Mouse (Mus musculus) mouse embryonic stem cell (cell line): ENCODE results near the gene Bmpr1b.

Source experiments
- in situ Hi-C, 2 experiments: fragments of 300-500 bp; cut with MboI; formaldehyde crosslinking; loops; 1 replicate in 1 of 2; 3 replicates in 1 of 2; pipeline ENCODE4 v1.14.3; 2019 to 2020; ENCODE audit warnings: low sequenced_read_pairs in 2 of 2, low pct_unique_long_range_greater_than_20kb in 1 of 2, mixed read lengths in 1 of 2; ENCODE audit not compliant: unreplicated experiment in 1 of 2

Gene Bmpr1b

DNA sequence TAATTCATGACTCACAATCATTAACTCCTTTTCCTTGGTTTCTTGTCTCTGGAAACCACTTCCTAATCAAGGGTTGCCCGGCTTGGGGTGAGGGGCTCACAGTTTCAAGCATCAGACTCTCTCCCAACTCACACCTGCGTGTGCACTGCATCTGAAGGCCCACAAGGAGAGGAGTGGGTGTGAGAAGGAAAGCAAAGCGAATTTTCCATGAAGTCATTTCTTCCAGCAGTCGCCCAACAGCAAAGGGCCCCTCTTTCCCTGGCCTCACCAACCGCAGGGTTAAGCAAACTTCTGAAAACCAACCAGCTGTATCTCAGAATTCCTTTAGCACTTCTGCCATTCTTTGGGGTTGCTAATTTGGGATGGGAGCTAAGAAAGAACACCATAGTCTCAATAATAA is 46.8 kb downstream of the Bmpr1b start:
- in situ Hi-C loops = no loop called here

DNA sequence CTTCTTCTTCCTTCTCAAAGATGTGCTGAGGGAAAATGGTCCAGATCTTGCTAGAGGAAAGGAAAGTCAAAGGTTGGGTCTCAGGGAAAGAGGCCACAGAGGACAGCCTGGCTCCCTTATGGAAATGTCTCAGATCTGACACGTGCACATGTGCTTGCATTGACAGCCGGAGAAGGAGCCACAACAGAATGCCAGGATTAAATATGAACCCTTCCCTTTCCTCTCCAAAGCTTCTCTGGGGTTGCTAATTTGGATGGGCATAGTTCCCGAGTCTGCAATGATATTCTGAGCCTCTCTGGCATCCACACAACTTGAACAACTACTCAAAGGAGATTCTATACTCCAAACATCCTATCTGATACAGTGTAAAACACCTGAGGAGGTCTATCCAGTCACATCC is 48.4 kb downstream of the Bmpr1b start:
- in situ Hi-C loops = no loop called here

DNA sequence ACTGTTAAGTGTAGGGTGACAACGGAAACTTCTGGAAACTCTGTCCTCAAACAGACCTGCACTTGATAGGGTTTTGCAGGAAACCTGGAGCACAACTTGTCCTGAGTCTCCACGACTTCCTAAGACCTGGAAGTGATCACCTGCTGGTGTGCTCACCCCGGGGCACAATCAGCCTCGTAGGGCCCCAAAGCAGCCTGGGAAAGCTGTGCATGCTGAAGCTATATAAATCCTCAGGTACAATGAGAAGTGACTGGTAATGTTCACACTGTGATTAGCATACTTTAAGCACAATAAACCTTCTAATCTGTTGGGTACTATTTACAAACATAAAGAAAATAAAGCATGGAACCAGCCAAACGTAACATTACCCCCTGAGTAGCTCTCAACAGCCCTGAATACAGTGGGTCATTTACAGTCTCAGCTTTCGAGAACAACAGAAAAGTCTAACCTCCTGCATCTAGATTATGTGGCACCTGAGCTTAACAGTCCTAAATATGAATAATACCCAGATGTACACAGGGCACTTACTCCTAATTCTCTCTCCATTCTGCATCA is 54.4 kb downstream of the Bmpr1b start:
- in situ Hi-C loops = no loop called here

DNA sequence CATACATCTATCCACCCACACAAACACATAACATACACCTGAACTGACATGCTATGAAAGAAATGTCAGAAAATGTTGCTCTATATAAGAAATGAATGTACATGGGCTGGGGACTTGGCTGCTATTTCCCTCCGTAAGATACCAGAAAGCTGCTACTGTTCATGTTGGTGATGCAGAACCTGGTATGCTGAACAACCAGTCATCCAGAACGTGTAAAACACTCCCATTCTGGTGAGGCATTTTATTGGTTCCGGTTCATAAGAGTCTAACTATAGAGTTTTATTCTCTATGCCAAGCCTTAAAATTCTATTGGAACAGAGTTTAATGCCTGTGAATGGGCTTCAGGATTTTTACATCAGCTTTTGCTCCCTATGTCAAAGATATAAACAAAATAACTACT is 55.0 kb downstream of the Bmpr1b start:
- in situ Hi-C loops = no loop called here

DNA sequence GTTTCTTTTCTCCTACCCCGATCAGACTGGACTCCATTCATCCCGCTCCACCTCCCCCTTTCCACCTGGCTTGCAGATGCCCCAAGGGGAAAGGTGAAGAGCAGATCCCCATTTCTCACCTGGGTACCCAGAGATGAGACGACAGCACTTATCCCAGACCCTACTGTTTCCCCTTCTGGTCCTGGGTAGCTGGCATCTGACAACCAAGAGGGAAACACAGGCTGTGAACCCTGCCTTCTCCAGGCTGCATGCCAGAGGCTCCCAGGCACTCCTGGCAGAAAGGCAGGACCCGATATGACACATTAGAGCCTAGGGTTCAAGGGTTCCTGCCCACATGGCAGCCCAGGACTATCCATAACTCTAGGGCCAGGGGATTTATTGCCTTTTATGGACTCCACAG is 56.0 kb downstream of the Bmpr1b start:
- in situ Hi-C loops = no loop called here

DNA sequence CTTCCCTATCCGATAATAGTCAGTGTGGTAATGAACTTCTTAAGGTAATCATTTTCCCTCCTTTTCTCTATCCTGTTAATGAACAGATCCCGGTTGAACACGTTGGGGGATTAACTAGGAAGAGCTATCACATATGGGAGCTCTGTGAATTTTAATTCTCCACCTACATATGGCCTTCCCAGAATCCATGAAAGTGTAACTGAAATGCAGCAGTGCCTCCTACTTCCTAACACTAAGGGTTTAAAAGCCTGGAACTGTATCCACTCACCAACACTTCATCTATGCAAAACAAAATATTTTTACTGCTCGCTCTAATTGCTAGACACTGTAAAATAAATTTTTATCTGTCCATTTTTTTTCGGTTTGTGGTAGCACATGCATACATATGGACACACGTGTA is 63.0 kb downstream of the Bmpr1b start:
- in situ Hi-C loops = no loop called here

DNA sequence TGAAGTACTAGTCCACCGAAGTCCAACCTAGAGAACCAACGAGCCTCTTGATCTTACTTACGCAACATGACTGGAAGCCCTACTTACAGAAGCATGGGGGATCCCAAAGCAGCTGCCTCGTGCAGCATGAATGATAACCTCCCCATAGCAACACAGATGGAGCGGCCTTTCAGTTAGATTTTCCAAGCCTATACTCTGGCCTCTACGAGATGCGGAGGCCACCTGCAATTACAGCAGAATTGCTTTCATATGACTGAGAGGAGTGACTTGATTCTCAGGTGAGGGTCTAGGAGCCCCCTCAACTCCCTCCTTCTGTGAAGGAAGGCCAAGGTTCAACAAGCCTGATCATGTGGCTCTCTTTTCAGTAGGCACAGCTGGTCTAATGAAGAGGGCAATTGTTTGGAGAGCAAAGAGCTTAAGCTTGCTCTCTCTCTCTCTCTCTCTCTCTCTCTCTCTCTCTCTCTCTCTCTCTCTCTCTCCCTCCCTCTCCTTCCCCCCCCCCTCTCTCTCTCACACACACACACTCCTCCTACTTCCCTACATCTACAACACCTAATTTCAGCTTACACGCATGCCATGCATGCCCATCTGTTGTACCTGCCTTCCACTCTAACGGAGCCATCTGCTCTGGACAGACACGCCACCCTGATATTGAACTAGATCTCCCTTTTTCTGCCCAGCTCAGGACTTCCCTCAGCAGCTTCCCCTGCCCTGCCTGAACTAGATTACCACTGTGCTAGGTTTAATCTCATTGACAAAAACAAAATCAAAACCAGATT is 65.0 kb downstream of the Bmpr1b start:
- in situ Hi-C loops = no loop called here

DNA sequence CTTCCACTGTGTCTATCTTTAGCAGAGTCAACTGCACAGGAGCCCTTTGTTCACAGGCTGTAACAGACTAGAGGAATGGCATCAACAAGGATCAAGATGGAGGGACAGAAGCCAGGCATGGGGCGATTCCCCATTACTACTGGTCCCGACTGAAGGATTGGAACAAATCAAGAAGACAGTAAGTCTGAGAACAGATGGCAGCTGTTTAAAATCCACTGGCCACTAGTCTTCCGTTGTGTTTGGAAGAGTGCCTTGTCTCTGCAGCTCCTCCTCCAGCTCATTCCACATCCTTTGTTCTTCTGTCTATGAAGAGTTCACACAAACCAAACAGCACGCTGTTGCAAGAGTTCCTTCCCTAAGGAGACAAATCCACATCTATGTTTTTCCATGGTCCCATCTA is 65.6 kb downstream of the Bmpr1b start:
- in situ Hi-C loops = no loop called here

DNA sequence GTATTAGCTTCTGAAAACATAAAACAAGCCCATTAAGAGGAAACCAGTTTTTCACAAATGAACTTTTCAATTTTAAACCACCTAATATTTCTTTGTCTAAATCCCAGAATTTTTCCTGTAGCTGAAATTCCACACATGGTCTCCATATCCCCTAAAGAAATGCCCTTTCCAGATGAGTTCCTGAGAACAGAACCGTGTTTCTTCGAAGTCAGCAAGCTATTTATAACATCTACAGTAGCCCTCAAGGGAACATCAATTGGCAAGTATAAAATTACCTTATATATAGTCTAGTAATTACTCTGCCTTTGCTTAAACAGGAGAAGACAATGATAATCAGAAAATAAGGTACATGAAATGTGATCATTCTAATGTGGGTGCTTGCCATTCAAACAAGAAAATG is 70.1 kb downstream of the Bmpr1b start:
- in situ Hi-C loops = no loop called here

DNA sequence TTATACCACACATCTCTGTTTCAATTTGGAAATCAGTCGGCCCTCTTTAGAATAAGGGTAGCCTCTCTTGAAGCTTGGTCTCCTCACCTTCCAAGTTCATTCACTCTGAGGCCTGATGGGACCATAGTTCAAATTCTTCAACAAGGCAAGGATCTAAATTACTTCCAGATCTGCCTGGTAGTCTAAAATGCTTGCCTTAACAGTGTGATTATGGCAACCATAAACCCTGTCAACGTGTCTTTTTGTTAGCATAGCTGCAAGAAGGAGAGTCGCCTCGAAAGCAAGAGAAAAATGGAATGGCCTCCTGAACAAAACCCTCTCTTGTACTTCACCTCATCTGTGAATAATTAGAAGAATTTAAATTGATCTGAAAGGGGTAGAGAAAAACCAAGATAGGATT is 75.2 kb downstream of the Bmpr1b start:
- in situ Hi-C loops = no loop called here

DNA sequence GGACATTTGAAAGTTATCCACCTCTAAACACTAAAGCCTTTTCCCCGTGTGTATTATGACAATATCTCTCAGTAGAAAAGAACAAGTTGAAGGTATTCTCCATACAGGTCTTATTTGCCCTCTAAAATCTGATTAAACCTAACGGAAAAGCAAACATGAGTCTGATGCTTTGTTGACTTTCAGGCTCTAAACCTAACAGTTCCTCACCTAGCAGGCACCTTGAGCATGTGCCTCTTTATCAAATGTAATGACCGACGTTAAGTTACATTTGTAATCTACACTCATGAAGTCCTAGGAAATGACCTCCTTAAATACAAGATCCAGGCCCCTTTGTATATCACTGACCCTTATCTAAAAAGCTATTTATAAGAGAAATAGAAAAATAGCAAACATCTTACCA is 79.5 kb downstream of the Bmpr1b start:
- in situ Hi-C loops = no loop called here

DNA sequence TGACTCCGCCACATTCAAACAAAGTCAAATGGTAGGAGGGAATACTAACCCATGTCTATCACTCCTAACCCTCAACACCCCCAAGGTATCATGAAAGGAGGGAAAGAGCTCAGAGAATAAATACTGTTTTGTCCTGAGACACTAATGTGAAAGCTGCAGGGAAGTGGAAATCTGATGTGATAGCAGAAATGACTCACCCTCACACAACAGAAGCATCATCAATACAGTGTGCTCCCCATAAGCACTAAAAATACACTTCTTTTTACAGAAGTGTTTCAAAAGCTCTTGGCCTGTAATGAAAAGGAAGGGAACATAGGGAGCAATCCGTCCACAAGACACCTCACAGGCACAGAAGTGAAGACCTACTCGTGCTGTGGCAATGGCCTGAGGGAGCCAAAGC is 83.3 kb downstream of the Bmpr1b start:
- in situ Hi-C loops = no loop called here

DNA sequence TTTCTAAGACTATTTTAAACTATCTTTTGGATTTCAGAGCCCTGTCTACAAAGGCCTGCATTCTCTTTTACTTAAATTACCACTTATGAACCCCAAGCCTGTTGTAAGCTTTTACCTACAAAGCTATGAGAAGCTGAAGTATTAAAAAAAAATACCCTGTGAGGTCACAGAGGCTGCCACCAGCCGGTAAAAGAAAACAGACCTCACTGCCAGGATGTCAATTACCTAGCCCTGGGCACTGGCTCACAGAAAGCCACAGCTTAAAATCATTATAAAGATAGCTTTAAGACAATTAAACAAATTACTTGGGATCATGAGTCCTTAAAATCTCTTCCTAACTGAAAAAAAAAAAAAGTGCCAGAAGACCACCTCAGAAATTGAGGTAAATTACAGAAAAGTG is 85.1 kb downstream of the Bmpr1b start:
- in situ Hi-C loops = no loop called here

DNA sequence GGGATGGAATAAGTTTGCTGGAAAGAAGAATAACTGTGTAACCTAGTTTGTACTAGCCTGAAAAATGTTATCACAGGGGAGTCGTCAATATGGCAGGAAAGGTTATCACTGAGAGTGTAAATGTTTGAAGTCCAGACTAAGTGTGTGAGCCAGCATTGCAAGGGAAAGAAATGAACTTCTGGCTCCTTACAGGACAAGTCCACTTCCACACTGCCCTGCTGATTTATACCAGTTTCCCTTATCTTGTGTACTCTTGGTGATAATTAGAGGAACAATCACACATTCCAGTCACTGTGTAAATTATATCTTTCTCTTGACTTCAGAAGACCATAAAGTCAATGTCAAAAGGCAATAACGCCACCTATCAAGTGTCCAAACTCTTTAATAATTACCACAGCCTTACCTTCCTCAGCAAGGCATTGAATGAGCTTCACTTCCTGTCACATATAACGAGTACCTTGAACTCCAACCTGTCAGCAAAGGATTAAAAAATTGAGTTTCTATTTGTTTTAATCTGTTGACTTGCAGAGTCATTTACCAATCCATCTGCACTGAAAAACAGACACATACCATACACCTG is 91.4 kb downstream of the Bmpr1b start:
- in situ Hi-C loops = no loop called here

DNA sequence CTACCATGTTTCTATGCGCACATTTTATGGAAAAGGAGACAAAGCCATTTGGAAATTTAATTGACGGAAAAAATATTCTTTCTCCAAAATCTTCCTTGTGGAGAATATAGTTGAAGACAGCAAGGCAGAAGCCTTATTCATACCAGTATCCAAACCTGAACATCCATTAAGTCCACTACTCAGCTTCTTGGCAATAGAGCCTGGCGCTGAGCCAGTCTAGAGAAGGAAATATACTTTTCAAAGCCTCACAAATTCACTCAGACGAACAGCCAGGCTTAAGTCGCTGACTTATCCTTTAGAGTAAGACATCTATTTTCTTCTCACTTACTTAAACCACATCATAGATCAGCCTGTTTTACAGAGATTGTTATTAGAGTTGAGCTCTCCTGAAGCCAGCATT is 97.6 kb downstream of the Bmpr1b start:
- in situ Hi-C loops = no loop called here

DNA sequence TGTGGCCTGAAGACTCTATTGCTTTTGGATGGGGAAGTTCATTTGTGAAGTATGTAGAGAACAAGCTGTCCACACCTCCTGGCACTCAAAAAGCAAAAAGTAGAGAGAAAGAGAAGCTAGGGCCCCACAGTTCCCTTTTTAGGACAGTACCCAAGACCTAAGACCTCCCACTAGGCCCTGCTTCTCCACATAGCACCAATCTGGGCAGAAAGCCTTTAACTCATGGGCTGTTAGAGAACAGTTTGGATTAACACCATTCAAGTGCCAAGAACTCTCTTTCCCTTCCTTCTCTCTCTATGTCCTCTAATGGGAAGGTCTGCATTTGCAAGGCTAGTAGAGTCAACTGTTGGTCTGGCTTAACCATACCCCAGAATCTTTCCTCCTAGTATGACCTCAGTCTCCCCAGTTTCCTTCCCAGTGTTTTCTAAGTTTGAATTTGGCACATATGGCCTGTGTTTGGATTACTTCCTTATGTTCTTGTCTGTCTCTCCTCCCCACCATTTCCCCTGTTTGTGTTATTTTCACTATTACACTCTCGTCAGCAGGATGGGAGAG is 102.4 kb downstream of the Bmpr1b start:
- in situ Hi-C loops = no loop called here

DNA sequence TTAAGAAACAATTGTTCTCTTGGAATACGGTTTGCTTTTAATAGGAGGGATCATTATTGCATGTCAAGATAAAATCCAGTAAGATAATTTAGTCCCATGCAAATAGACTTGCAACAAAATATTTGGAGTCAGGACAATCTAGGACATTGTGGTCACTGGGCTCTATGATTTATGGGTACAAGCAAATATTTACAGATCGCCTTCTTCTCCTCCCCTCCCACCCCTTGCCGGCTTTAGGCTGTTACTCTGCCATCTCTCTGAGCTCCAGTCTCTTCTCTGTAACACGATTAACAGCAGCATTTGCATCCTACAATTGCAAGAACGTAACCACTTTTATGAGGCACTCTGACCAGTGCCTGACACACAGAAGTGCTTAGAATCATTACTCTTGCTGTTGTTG is 104.1 kb downstream of the Bmpr1b start:
- in situ Hi-C loops = no loop called here

DNA sequence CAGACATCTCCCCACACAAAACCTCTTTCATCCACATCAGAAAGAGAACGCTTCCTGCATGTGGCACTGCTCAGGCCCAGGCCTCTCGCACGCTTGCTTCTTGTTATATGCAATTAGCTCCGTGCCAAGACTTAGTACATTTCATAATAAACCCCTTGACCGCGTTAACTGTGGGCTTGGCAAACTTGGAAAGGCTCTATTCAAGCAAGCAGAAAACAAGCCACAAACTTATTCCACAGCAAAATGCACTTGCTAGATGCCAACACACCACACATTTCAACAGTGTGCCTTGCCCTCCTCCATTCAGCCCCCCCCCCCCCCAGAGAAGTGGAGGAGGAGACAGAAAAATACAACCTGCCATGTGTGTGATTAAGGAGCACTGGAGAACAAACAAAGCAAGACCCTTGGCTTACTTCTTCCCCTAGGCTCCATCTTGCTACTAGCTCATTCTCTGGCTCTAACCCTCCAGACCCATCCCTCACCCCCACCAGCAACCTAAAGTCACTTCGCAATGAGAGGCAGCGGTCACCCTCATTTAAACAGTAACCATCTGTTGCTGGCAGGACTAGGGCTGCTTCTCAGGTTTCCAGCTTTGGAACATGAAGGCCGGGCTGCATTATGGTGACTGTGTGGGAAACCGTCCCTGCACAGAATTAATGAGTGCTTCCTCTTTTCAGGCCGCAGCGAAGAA is 105.5 kb downstream of the Bmpr1b start:
- in situ Hi-C loops = no loop called here

DNA sequence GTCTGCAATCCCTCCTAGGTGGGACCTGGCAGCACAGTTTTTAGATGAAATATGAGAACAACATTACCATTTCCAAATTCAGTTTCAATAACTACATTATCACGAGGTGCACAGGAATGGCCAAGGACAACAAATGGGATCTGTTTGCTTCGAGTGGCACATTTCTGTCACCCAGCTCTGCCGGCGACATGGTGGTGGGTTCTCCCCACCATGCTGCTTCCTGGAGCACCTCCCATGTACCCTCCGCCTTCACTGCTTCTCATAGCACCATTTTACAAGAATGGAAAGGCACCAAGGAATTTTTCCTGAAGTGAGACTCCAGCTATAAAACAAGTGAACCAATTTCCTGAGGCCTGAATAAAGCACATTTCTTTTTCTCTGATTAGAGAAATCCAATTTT is 108.0 kb downstream of the Bmpr1b start:
- in situ Hi-C loops = no loop called here
